Mouse (Mus musculus) retina, embryonic 14.5 days (tissue): ENCODE results near the gene Eef1a2.

ENCODE experiments used
- DNase-seq: peaks from one replicate; pipeline ENCODE4 v3.0.0-alpha.2; 2015; ENCODE audit warnings: low spot score

Eef1a2 gene

DNA sequence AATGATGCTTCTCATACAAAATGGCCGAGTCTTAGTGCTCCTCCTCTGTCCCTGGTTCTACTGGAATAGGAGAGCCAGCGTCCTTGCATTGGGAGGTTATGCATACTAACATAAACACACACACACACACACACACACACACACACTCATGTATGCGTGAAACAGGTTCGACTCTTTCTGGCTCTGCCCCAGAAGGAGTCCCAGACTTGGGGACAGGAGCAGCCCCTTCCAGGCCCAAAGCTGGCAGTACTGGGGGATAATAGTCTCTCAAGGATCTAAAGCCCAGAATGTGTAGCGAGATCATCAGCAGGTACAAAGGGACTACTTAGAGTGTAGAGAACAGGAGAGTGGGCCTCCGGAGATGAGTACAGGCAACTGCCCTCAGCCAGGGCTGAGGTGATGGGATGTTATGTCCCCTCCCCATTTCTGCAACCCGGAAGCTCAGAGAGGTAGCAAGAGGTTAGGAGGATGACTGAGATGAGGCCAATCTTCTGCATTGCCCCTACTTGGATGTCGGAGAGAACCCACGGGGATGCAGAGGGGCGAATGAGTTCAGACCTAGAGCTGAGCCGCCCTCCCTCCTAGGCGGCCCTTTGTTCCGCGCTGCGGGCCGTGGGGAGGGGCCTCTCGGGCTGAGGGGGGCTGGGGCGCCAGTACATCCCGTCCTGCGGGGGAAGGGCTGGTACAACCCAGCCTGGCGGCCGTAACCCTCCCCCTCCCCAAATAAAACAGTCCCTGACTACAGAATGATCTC, 22.8 kb downstream of the Eef1a2 start:
- DNase-seq = peak; percentile 41

DNA sequence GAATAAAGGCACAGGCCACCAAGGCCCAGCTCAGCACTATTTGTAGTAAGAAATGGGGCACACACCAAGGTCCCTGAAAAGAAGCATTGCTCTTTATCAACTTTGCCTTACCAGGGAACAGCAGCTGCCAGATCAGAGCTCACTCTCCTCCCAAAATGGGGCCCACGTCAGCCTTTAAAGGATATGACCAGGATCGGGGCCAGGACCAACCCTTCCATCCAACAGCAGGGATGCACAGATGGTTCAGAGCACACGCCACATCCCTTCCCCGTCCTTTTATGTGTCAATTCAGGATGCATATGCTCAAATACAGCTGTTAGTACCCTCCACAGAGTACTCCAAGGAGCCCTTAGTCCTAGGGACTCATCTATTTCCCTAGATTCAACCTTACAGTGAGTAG, 26.6 kb downstream of the Eef1a2 start:
- DNase-seq = no peak

DNA sequence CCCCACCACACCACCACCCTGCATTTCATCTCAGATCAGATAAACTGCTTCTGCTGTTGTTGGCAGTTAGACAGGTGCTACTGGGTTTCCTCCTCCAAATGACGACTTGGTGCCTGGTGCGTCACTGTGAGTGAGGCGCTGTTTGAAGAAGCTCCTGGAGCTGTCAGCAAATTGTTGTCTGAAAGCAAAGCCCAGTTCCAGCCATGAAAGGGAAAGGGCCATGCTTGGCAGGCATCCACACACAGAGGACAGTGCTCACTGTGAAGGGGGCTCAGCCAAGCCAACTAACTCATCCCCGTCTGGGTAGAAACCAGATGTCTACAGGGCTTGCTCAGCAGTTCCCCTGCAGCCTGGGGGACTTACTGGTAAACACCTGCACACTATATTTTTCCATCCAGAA, 27.9 kb downstream of the Eef1a2 start:
- DNase-seq = no peak

DNA sequence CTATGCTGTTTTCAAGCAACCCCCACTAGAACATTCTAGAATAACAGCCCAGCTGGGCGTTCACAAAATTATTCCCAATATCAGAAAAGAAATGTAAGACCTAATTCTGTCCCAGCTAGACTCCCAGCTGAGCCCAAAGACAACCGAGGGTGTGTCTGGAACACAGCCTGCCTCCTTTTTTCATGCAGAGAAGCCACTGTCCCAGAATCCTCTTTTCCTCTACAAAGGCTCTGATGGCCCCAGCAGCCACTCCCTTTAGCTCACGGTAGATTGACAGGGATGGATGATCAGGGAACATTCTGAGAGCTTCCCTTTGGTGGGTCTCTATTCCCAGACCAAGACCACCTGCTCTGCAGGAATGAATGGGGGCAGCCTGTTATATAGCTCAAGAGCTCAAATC, 29.0 kb downstream of the Eef1a2 start:
- no peak for DNase-seq

DNA sequence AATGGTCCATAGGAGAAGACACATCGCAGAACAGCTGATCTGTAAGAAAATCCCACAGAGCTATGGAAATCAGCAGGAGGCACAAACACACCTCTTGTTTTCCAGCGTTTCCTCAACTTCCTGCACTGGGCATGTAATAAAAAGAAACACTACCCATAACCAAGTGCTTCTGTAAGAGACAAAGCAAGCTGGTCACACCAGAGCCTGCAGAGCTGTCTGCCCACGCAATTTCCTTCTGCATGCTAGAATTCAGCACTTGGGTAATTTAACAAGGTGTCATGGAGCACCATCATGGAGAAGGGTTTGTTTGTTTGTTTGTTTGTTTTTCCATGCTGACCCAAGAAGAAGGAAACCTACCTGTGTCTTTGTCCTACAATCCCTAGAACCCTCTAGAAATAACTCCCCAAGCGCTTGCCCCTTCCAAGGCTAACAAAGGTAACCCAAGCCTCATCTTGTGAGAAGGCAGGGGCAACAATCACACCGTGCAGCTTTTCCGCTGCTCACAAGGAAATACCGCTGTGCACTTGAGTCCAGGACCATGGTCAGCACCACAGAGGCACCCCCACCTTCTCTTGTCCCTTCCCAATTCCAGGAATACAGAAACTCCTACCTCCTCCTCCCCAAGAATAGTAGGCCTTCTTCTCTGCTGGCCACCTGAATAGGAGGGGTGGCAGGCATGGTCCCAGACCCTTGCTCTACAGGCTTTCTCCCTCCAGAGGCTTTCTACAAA, 30.9 kb downstream of the Eef1a2 start:
- no peak for DNase-seq

DNA sequence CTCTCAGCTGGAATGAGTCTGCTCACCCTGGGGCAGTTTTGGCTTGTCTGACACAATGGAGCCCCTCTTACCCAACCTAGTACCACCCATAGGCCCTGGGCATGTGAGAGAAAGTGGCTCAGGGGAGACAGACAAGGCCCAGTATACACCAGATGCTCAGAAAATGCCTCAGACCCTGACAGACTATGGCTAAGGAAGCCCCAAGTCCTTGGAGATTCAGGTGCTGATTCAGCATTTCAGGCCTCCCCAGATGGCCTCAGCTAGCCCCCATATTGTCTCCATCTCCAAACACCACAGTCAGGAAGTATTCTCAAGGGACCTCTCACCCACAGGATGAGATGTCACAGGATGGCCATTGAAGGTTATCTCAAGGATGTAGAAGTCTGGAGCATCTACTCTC, 34.2 kb downstream of the Eef1a2 start:
- no peak for DNase-seq

DNA sequence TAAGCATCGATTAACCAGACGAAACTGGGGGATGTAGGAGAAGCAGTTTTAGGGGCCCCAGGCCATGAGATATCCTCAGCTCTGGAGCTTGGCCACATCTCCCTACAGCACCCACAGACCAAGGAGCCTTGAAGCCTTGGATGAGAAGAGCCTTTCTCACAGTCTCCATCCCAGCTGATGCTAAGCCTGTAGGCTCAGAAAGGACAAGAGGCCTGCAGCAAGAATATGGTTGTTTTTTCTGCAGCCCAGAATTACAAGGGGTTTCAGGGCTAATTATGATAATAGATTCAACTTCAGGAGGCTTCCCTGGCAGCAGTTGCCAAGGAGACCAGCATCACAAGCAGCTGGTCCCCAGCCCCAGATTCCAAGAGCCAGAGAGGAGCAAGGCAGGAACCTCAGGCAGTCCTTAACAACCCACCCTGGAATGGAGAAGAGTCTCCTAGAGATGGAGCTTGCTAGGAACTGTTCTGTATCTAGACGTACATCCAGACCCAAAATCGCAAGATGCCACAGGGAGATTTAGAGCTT, 35.8 kb downstream of the Eef1a2 start:
- peak; percentile 45 for DNase-seq

DNA sequence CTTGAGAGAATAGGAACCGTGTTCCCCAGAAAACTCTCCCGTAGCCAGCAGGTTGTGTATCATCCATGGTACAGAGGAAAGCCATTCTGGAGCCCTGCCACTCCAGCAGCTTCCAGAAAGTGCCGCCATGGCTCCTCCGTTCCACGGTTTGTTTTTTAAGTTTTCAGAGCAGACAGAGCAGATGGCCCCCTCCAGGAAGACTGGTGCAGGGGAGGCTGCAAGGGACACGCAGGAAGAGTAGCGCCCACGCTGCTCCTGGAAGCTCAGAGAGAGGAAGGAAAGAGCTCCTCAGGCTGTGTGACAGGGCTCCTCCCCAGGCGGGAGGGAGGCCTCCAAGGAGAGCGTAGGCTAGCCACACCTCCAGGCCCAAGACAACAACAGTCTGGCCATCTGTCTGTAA, 36.9 kb downstream of the Eef1a2 start:
- no peak for DNase-seq

DNA sequence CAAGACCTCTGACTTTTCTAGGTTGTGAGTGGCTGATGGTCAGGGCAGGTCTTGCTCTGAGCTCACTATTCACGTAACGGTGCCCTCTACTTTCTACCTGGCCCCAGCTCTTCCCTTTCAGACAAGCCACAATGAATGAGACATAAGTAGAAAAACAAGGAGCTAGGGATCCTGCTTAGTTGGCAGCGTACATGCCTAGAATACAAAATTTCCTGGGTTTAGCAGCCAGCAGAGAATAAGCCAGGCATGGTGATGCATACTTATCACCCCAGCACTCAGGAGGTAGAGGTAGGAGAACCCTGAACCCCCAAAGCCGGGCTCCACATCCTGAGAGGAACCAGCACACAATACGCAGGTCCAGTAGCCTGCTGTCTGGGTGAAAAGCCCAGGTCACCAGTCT, 40.4 kb downstream of the Eef1a2 start:
- DNase-seq = no peak

DNA sequence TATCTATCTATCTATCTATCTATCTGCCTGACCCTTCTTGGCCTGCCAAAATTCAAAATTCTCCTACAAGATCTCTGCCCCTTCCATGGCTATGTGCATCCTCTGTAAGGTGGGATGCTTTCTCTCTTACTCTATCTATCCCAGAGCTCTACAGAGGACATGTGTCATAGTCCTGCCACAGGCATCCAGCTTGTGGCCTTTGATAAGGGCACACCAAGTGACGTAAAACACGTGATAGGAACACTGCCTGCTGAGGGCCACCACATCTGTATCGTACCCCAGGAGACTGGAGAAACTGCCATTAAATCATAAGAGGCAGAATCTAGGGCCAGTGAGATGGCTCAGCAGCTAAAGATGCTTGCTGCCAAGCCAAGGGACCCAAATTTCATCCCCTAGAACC, 41.4 kb downstream of the Eef1a2 start:
- DNase-seq = no peak

DNA sequence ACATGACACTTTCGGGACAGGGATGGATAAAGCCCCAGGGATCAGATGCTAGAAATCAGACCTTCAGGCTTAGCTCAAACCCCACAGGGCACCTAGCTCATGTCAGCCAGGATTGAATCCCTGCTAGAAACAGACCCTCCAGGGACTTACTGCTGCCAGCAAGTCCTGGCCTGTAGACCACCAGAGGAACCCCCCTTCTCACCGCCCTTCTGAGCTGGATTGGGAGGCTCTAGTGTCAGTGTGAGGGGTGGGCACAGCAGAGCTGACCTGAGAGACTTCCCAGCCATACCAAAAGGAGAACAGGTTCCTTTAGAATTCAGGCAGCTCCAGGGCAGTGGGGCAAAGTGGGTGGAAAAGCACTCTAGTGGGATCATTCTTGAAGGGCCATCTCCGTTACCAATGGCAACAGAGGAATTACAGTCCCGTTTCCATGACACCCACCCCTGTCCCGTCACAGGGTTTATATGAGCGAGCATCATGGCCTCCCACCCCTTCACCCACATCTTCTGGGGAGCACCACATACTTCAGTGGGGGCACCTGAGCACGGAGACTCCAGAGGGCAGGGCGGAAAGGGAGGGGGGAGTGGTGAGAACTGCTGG, 43.0 kb downstream of the Eef1a2 start:
- DNase-seq = no peak

DNA sequence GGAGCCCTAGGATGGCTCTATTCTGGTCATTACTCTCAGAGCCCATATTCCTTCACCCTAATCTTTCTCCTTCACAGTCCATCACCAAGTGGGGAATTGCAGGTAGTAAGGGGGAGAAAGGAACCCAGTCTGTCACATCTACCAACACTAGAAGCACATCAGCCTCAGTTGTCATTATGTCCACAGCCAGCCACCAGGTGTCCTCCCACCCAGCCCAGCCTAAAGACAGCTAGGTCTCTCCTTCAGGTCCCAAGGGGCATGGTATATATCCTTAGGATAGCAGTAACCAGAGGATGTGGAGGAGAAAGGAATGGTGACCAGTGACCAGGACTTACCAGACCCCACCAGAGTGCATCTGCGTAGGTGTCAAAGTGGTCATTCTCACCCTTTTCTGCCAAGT, 45.1 kb downstream of the Eef1a2 start:
- DNase-seq = no peak

DNA sequence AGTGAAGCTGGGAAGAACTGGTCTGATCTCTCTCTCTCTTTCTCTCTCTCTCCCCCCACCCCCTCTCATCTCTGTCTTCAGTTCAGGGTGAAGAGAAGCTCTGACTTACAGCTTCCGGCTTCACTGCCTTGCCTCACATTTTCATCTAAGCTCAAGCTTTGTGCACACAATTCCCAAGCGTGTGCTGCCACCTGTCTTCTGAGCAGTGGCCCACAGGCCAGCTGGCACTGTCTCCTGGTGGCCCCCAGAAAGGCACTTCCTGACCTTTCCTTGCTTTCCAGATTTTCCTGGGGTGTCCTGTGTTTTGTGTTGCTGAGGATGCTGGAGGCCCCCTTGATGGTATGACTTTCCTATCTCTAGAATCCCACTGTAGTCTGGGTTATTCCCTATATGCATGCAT, 52.7 kb downstream of the Eef1a2 start:
- no peak for DNase-seq

DNA sequence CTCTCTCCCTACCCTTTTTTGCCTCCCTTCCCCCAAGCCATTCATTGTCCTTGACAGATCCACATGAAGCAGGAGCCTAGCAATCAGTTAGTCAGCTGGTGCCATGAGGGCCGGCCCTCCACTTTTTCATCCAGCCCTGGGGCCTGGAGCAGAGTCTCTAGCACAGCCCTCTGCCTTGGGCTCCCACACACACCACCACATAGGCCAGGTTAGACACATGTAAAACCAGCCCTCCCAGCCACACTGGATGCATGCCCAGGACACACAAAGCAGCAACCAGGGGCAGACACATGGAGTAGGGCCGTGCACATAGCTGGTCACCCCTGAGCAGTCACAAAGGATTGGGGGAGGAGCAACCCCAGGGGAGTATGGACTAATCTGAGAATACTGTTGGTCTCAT, 54.7 kb downstream of the Eef1a2 start:
- DNase-seq = no peak

DNA sequence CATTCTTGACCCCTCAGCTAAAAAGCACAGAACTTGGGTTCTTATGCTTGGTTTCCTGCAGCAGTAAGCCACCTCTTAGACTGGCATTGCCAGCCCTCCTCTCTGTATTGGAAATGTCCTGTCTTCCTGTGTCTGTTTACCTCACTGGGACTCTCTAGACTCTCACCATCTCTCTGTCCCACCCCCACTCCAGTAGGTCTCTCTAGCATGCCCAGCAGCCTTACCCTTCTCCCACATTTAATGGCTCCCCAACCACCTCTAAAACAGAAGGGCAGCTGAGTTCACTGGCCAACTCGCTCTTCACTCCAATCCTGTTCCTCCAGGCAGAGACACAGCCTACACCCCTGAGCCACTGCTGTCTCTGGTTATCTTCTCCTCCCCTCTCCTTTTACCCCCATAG, 55.2 kb downstream of the Eef1a2 start:
- no peak for DNase-seq

DNA sequence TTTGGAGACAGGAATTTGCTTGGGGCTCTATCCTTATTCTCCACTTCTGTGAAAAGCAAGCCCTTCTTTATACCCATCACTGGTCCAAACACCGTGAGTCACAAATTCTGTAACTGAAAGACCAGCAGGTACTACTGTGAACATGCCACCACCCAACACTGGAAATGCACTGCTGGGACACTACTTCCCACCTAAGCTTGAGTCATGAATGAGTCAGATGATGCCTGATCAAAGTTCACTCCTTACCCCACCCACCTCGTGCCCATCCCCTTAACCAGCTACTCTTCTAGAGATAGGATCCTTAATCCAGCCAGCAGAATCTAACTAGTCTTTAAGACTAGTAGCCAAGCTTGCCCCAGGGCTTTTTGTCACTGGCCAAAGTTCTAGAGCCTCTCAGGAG, 56.7 kb downstream of the Eef1a2 start:
- DNase-seq = no peak
